Mouse (Mus musculus) forebrain, embryonic 15.5 days (tissue): ENCODE data around the gene Cntnap2. TPM values are rescaled to one million over a fixed set of nuclear protein-coding genes. Genes with fewer than 3 reads are reported as not detected.

ENCODE experiments used
- ATAC-seq: fragments of 200-750 bp; cut with Nextera tagmentation; replicated peaks from 2 replicates; pipeline ENCODE4 v1.8.0; 2017; ENCODE audit warnings: mild to moderate bottlenecking, moderate TSS enrichment, moderate library complexity
- H3K27ac ChIP-seq: fragments of 300-500 bp; sonication (generic); replicated peaks from 2 replicates; pipeline ENCODE4 v1.5.1; 2015; ENCODE audit warnings: mild to moderate bottlenecking, inconsistent platforms
- H3K27me3 ChIP-seq: fragments of 300-500 bp; sonication (generic); 2 replicates; pipeline ENCODE4 v1.6.1; 2015; ENCODE audit warnings: inconsistent platforms
- H3K36me3 ChIP-seq: fragments of 300-500 bp; sonication (generic); 2 replicates; pipeline ENCODE4 v1.6.1; 2015; ENCODE audit warnings: mild to moderate bottlenecking, inconsistent platforms
- H3K4me1 ChIP-seq: fragments of 300-500 bp; sonication (generic); 2 replicates; pipeline ENCODE4 v1.6.1; 2015; ENCODE audit warnings: inconsistent platforms
- H3K4me2 ChIP-seq: fragments of 300-500 bp; sonication (generic); replicated peaks from 2 replicates; pipeline ENCODE4 v1.6.1; 2015; ENCODE audit warnings: mild to moderate bottlenecking, inconsistent platforms
- H3K4me3 ChIP-seq: fragments of 300-500 bp; sonication (generic); 2 replicates; pipeline ENCODE4 v1.5.1; 2015; ENCODE audit warnings: mild to moderate bottlenecking, inconsistent platforms
- H3K9ac ChIP-seq: fragments of 300-500 bp; sonication (generic); replicated peaks from 2 replicates; pipeline ENCODE4 v1.6.1; 2015; ENCODE audit warnings: mild to moderate bottlenecking, inconsistent platforms
- H3K9me3 ChIP-seq: fragments of 300-500 bp; sonication (generic); 2 replicates; pipeline ENCODE4 v1.6.1; 2016; ENCODE audit warnings: inconsistent platforms
- WGBS: fragments of 180-500 bp; shearing (Covaris S2); methylation state at CpG from one replicate; pipeline ENCODE4 v1.1.7; 2015; ENCODE audit warnings: mixed read lengths; 5-methylcytosine and 5-hydroxymethylcytosine counted together
- polyA plus RNA-seq: library from polyadenylated mRNA; unstranded; fragments of >200 nt; fragmentation: Nextera tagmentation; extraction: Ambion mirVana; gene quantifications from 2 replicates; pipeline ENCODE4 v1.2.1, GENCODE M21; 2015

Gene Cntnap2
- polyA plus RNA-seq, 1 experiment from 2014 or later: 67.0 TPM

DNA sequence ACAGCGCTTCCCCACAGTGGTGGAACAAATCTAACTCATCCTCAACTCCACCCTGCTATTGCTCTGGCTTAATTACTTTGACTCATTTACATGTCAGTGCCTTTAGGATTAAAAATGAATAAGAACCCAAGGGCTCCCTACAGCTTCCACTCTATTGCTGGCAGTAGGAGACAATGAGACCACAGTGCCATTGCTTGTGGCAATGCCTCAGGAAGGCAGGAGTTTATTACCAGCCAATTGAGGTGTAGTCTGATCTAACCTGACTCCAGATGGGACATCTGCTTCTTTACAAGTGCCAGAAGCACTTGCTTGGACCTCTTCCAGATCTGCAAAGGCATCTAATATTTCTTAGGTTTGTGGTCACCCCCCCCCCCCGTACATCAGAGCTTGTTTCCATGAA is 1615.9 kb downstream of the Cntnap2 start:
- Histone ChIP-seq H3K4me1 (no peaks in the 10 kb centered on the region), H3K36me3 (no peaks in the 10 kb centered on the region), H3K27ac (no peak overlapping the region), H3K4me3 (no peak overlapping the region), H3K4me2 (no peak overlapping the region), H3K27me3 (no peaks in the 10 kb centered on the region), H3K9ac (no peak overlapping the region), H3K9me3 (no peaks in the 10 kb centered on the region)
- 67% methylated on average over 2 of the region's 2 CpGs for WGBS
- ATAC-seq: no peak

DNA sequence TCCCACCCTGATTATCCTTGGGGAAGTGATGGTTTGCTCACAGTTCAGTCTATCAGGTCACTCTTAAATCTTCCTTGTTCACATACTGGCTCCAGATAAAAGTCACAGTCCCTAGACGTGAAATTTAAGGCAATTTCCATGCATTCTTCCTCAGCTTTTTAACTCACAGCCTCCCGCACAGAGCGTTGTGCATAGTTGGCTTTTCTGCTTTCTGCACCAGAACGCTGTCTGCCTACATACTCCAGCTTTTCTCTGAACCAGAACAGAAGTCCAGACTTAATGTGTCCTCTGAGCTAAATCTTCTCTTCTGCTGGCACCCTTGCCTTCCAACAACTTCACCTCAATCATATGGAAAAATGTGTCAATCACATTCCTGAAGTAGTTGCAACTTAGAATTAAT is 1616.5 kb downstream of the Cntnap2 start:
- WGBS: 88% methylated on average over 4 of the region's 4 CpGs
- no peaks in the 10 kb centered on the region for H3K27me3 ChIP-seq
- H3K9ac ChIP-seq: no peak overlapping the region
- H3K27ac ChIP-seq: no peak overlapping the region
- no peak overlapping the region for H3K4me3 ChIP-seq
- no peaks in the 10 kb centered on the region for H3K4me1 ChIP-seq
- no peaks in the 10 kb centered on the region for H3K36me3 ChIP-seq
- no peaks in the 10 kb centered on the region for H3K9me3 ChIP-seq
- H3K4me2 ChIP-seq: no peak overlapping the region
- ATAC-seq: no peak

GRCm38 (mm10) chr6:46696187-46696586 is 1637.0 kb downstream of the Cntnap2 start:
- Histone ChIP-seq H3K4me2 (no peak overlapping the region), H3K27me3 (no peaks in the 10 kb centered on the region), H3K4me1 (0 out of 2 replicates have a peak, but pooled peaks cover 3% of the 10 kb centered on the region), H3K9ac (no peak overlapping the region), H3K36me3 (no peaks in the 10 kb centered on the region), H3K9me3 (no peaks in the 10 kb centered on the region), H3K27ac (no peak overlapping the region), H3K4me3 (no peak overlapping the region)
- WGBS: 70% methylated on average over 1 of the region's 1 CpGs
- peak; percentile 55; the same call in 1 of the 2 replicates for ATAC-seq

GRCm38 (mm10) chr6:46699343-46699742 is 1640.2 kb downstream of the Cntnap2 start:
- Histone ChIP-seq H3K27me3 (no peaks in the 10 kb centered on the region), H3K27ac (no peak overlapping the region), H3K4me2 (no peak overlapping the region), H3K4me1 (0 out of 2 replicates have a peak, but pooled peaks cover 3% of the 10 kb centered on the region), H3K9ac (no peak overlapping the region), H3K4me3 (no peak overlapping the region), H3K36me3 (no peaks in the 10 kb centered on the region), H3K9me3 (no peaks in the 10 kb centered on the region)
- WGBS: 75% methylated on average over 2 of the region's 2 CpGs
- ATAC-seq: no peak

DNA sequence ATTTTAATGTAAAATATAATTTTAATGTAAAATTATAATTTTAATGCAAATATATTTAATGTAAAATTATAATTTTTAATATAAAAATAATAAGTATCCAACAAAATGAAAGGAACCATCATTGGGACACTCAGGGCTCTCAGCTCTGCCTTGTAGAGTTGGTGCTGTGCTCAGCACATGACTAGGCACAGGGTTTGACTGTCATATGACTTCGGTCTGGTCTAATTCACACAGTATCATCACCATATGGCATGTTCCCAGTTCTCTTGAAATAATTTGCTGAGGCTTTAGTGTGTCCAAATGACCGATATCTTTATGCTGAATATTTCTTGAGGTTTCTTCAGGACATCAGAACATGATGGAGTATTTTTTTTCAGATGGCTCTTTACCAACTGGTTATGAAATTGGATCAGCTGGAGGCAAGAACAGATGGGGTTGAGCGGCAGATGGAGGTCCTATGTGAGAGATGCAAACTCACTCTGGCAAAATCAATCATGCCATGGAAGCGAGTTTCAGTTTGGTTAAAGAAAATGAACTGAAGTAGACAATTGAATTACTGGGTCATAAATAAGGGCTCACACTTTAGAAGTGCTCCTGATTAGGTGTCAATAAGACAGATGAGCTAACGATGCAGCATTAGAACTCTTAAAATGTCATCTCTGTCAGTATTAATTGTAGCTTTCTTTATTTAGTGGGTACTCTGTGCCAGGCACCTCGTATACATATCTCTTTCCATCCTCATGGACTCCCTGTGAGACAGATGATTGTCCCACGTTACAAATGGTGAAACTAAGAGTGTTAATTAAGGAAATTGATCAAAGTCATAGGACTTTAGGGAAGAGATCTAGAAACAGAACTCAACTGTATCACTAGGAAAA is 1645.4 kb downstream of the Cntnap2 start:
- H3K36me3 ChIP-seq: no peaks in the 10 kb centered on the region
- peak; percentile 80 for ATAC-seq
- H3K4me1 ChIP-seq: peaks cover 9% of the 10 kb centered on the region; the same call in 1 of the 2 replicates
- H3K27me3 ChIP-seq: no peaks in the 10 kb centered on the region
- no peak overlapping the region for H3K27ac ChIP-seq
- H3K9me3 ChIP-seq: no peaks in the 10 kb centered on the region
- H3K4me2 ChIP-seq: no peak overlapping the region
- 52% methylated on average over 7 of the region's 7 CpGs for WGBS
- no peak overlapping the region for H3K4me3 ChIP-seq
- no peak overlapping the region for H3K9ac ChIP-seq

GRCm38 (mm10) chr6:46705926-46706325 is 1646.8 kb downstream of the Cntnap2 start:
- ATAC-seq: no peak
- no peaks in the 10 kb centered on the region for H3K27me3 ChIP-seq
- H3K4me2 ChIP-seq: no peak overlapping the region
- H3K4me1 ChIP-seq: peaks cover 9% of the 10 kb centered on the region; the same call in 1 of the 2 replicates
- H3K27ac ChIP-seq: no peak overlapping the region
- 71% methylated on average over 3 of the region's 3 CpGs for WGBS
- H3K36me3 ChIP-seq: no peaks in the 10 kb centered on the region
- H3K4me3 ChIP-seq: no peak overlapping the region
- no peak overlapping the region for H3K9ac ChIP-seq
- H3K9me3 ChIP-seq: no peaks in the 10 kb centered on the region

GRCm38 (mm10) chr6:46716576-46716975 is 1657.4 kb downstream of the Cntnap2 start:
- Histone ChIP-seq H3K27ac (no peak overlapping the region), H3K4me1 (no peaks in the 10 kb centered on the region), H3K27me3 (no peaks in the 10 kb centered on the region), H3K9me3 (no peaks in the 10 kb centered on the region), H3K4me3 (no peak overlapping the region), H3K4me2 (no peak overlapping the region), H3K36me3 (no peaks in the 10 kb centered on the region), H3K9ac (no peak overlapping the region)
- ATAC-seq: no peak
- WGBS: 84% methylated on average over 2 of the region's 2 CpGs

GRCm38 (mm10) chr6:46733794-46734193 is 1674.6 kb downstream of the Cntnap2 start:
- Histone ChIP-seq H3K4me1 (no peaks in the 10 kb centered on the region), H3K27ac (no peak overlapping the region), H3K27me3 (no peaks in the 10 kb centered on the region), H3K4me3 (no peak overlapping the region), H3K9me3 (no peaks in the 10 kb centered on the region), H3K36me3 (no peaks in the 10 kb centered on the region), H3K9ac (no peak overlapping the region), H3K4me2 (no peak overlapping the region)
- ATAC-seq: no peak

DNA sequence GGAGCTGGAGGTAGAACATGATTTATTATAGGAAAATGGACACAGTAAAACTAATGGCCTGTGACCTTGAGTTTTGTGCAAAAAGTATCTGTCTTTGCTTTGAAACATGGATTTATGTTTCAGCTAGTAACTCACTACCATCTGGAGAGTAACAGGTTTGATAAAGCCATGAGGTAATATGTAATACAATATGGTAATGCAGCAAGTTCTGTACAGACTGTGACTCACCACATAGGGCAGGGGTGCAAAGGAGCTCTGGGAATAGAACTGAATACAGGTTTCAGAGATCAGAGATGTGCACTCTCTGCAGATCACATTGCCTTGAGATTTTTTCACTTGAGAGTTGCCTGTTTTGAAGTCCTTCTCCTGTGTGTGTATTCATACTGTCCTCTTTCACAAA is 1689.3 kb downstream of the Cntnap2 start:
- no peaks in the 10 kb centered on the region for H3K36me3 ChIP-seq
- no peaks in the 10 kb centered on the region for H3K27me3 ChIP-seq
- H3K4me3 ChIP-seq: no peak overlapping the region
- H3K9me3 ChIP-seq: no peaks in the 10 kb centered on the region
- no peak overlapping the region for H3K4me2 ChIP-seq
- H3K27ac ChIP-seq: no peak overlapping the region
- no peak overlapping the region for H3K9ac ChIP-seq
- no peaks in the 10 kb centered on the region for H3K4me1 ChIP-seq
- ATAC-seq: no peak

GRCm38 (mm10) chr6:46763481-46763880 is 1704.3 kb downstream of the Cntnap2 start:
- Histone ChIP-seq H3K4me2 (no peak overlapping the region), H3K27me3 (no peaks in the 10 kb centered on the region), H3K36me3 (no peaks in the 10 kb centered on the region), H3K27ac (no peak overlapping the region), H3K9ac (no peak overlapping the region), H3K4me1 (no peaks in the 10 kb centered on the region), H3K9me3 (no peaks in the 10 kb centered on the region), H3K4me3 (no peak overlapping the region)
- no peak for ATAC-seq
- WGBS: 7% methylated on average over 3 of the region's 3 CpGs

DNA sequence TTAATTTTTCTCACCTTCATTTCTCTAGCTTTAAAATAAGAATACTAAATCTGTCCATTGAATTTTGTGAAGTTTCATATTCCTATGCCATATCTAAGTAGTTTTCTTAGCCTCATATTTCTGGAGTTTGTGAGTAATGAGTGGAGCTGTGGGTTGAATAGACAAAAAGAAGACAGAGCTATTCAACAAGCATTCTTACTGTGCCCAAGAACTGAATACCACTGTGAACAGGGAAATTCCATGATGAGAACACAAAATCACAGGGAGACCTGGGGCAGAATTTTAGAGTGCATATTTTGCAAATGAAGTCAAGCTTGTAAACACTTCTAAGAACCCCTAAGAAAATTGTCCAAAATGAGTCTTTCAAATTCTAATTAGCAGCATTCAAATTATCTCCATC is 1715.4 kb downstream of the Cntnap2 start:
- no peaks in the 10 kb centered on the region for H3K9me3 ChIP-seq
- H3K27ac ChIP-seq: no peak overlapping the region
- H3K4me1 ChIP-seq: no peaks in the 10 kb centered on the region
- H3K36me3 ChIP-seq: no peaks in the 10 kb centered on the region
- no peak overlapping the region for H3K9ac ChIP-seq
- H3K4me2 ChIP-seq: no peak overlapping the region
- ATAC-seq: no peak
- no peak overlapping the region for H3K4me3 ChIP-seq
- no peaks in the 10 kb centered on the region for H3K27me3 ChIP-seq

GRCm38 (mm10) chr6:46802264-46803110 is 1743.3 kb downstream of the Cntnap2 start:
- Histone ChIP-seq H3K4me1 (no peaks in the 10 kb centered on the region), H3K4me3 (no peak overlapping the region), H3K27ac (no peak overlapping the region), H3K4me2 (no peak overlapping the region), H3K9me3 (no peaks in the 10 kb centered on the region), H3K36me3 (no peaks in the 10 kb centered on the region), H3K9ac (no peak overlapping the region), H3K27me3 (no peaks in the 10 kb centered on the region)
- WGBS: 81% methylated on average over 4 of the region's 4 CpGs
- no peak for ATAC-seq
